Mouse (Mus musculus) gastrocnemius, postnatal 14 days (tissue): Measurements from ENCODE around the gene Nme2. TPM values are rescaled to one million over a fixed set of nuclear protein-coding genes. Genes with fewer than 3 reads are reported as not detected.
"Not testable (repeated sequence)": the region's sequence is repeated elsewhere in the genome, so short reads cannot be mapped to it uniquely, and the experiment has no call there.

Experiments
- DNase-seq: peaks from one replicate; pipeline ENCODE4 v3.0.0; 2021; ENCODE audit warnings: mixed read lengths
- intact Hi-C: fragments of 180-260 bp; cut with DNase I; formaldehyde crosslinking; loops from one replicate; pipeline ENCODE4 v1.15.1; 2025; ENCODE audit warnings: low total_unique reads
- total RNA-seq, 2 experiments: library from RNA; stranded (reverse); gene quantifications; 2 replicates each; pipeline ENCODE4 v1.2.3; 2021

Nme2 gene
- total RNA-seq, 2 experiments from 2014 or later = 541 to 581 TPM

GRCm38 (mm10) chr11:93969171-93969570 is 13.1 kb upstream of the Nme2 start:
- intact Hi-C loops = no loop called here
- DNase-seq = no peak

- intact Hi-C loops = no loop called here
- no peak for DNase-seq
Observed at GRCm38 (mm10) chr11:93968848-93969128, 12.7 kb upstream of the Nme2 start.

DNA sequence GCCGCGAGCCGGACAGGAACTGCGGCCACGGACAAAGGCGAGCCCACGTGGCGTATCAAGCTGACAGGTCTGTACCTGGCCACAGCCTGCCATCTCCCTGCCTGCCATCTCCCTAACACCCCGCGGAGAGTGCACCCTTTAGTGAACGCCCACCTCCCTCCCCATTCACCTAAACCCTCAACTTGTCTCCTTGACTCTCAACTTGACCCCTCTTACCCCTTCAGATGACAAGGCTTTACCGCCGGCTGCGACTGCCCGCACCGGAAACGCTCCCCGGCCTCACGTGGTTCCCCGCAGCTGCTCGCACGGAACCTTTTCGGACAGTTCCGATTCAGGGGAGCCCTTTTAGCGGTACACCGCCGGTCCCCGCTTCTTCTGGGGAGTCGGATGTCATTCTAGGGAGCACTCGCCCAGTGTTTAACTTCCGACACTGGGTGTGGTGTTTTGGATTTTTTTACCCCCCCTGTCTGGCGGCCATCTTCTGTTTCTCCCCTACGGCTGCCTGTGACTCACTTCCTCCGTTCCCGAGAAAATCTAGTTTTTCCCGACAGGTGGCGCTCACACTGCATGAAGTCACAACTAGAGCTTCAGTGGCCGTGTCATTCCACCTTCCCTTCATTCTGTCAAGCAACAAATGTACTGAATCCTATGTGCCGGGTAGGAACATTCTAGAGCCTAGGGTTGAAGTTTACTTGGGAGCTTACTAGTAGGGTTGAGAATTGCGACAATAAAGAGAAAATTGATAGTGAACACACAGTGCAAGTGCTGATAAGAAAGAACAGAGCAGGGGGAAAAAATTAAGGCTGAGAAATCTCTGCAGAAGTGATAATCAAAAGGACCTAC is 12.2 kb upstream of the Nme2 start, which contains the start of the genes Gm20390 and Nme1:
TSS of gene Gm20390 (minus strand) at position 289 of the 843 bp plus-strand sequence.
TSS of gene Nme1 (minus strand) at position 517 of the 843 bp plus-strand sequence.
- intact Hi-C loops = no loop called here
- peak; percentile 94 for DNase-seq

- intact Hi-C loops = no loop called here
- DNase-seq = no peak
Observed at GRCm38 (mm10) chr11:93967381-93967780, 11.3 kb upstream of the Nme2 start.

GRCm38 (mm10) chr11:93965391-93965790 is 9.3 kb upstream of the Nme2 start:
- intact Hi-C loops = no loop called here
- DNase-seq = no peak

DNA sequence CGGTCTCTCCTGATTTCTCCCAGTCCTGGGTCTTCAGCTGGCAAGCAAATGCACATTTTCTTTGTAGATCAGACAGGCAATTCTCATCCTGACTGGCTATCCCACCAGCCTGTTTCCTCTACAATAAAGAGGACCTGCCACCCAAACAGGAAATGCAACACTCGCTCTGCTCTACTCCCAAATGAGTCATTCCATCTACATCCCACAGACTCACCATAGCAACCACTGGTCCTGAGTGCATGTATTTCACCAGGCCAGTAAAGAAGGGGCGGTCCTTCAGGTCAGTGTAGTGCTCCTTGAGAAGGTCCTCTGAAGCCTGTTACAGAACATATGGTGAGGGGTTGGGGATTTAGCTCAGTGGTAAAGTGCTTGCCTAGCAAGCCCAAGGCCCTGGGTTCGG is 7.0 kb upstream of the Nme2 start:
- no peak for DNase-seq
- intact Hi-C loops = loop anchor here (5.0 kb wide), 1 partner anchor 34 kb away; the partner anchor contains the start of gene Spag9

- DNase-seq = no peak
- intact Hi-C loops = loop anchor here (5.0 kb wide), 1 partner anchor 36 kb away; the partner anchor contains the start of gene Spag9
Observed at GRCm38 (mm10) chr11:93961482-93961881, 5.4 kb upstream of the Nme2 start.

DNA sequence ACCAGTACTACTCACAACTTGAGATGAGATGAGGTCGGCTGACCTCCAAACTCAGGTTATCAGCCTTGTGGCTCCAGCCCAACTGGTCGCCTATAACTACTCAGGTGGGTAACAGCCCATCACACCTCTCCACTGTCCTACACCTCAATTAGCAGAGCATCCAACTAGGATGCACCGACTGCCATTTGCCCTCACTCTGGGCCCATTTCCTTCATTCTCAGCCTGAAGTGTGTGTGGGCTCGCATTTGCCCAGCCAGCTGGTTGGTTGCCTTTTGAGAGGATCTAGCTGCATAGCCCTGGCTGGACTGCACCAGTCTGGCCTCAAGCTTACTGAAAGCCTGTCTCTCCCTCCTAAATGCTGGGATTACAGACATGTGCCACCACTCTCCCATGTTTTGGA is 1.7 kb upstream of the Nme2 start:
- no peak for DNase-seq
- intact Hi-C loops = no loop called here

- intact Hi-C loops = no loop called here
- no peak for DNase-seq
Observed at GRCm38 (mm10) chr11:93957031-93957555, 1.0 kb upstream of the Nme2 start.

DNA sequence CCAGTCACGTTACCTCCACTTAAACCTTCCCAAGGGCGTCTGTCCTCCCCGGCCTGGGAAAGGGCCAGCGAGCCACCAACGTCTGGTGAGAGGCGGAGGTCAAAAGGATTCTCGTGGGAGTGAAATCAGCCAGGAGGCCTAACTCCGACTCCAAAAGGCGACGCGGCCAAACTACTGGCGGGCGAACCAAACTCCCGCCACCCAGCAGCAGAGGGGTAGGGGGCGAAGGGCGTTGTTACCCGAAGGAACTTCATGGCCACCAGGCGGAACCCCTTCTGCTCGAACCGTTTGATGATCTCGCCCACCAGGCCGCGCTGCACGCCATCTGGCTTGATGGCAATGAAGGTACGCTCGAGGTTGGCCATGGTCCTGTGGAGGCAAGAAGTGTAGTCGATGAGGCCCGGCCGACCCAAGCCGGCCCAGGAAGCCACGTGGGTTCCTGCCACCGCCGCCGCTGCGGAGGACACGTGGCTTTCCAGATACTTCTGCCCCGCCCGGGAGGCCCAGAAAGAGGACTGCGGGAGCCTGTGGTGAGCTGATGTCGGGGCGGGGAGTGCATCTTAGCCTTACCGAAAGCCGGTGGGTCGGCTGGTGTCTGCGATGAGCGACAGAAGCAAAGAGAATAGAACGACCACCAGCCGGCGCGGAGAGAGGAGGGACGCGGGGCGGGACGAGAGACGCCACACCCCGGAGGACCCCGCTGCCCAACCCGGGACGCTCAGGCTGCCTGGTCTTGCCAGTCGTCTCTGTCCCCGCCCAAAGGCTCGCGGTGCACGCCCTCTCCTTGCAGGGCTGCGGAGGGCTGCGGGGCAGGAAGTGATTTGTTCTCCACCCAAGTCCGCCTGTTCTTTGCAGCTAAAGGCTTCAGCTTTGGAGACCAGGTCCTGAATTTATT is 556 bp downstream of the Nme2 start:
- peak; percentile 96 for DNase-seq
- intact Hi-C loops = no loop called here

DNA sequence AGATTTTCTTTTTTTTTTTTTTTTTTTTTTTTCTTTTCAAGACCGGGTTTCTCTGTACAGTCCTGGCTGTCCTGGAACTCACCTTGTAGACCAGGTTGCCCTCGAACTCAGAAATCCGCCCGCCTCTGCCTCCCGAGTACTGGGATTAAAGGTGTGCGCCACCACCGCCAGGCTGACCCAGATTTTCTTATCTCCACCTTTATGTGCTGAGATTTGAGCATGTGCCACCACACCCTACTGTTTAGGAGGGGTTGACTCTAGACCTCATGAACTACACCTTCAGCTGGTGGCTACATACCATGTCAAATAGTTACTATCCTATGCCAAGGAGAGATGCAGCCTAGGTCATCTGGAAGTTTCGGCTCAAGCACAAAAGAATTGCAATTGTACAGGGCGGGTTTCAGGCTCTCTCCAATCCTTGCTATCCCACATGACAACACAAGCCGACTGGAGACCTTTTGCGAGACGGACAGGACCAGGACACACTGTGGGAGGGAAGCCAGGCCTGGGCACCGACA is 1.3 kb downstream of the Nme2 start:
- intact Hi-C loops = no loop called here
- no peak for DNase-seq

DNA sequence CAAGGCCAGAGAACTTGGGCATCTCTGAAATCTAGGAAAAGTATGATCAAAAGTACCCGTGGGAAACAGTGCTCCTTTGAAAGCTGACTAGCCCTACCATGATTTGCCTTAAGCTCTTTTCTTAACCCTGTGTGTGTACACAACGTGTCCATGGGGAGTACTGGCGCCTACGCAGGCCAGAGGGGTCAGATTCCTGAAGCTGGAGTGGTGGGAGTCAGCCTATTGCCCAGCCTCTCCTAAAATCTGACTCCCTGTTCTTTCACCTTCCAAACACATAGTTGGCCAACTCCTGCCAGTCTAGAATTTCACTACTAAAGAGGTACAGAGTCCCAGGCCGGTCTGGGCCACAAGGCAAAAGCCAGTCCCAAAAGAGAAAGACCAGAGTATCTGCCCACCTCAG is 3.7 kb downstream of the Nme2 start:
- intact Hi-C loops = no loop called here
- DNase-seq = no peak

DNA sequence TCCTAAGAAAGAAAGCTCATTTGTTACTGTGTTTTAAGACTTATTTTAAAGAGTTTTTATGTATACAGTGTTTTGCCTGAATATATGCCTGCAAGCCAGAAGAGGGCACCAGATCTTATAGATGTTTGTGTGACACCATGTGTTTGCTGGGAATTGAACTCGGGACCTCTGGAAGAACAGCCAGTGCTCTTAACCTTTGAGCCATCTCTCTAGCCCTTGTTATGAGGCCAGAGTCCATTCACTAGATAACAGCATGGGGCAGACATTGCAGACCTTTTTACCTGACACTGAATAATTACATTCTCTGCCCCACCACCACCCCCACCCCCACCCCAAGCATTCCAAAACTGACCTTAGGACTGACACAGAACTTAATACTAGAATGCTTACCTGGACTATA is 6.0 kb downstream of the Nme2 start:
- intact Hi-C loops = no loop called here
- DNase-seq = no peak

GRCm38 (mm10) chr11:93948887-93949567 is 7.0 kb downstream of the Nme2 start:
- intact Hi-C loops = no loop called here
- no peak for DNase-seq

DNA sequence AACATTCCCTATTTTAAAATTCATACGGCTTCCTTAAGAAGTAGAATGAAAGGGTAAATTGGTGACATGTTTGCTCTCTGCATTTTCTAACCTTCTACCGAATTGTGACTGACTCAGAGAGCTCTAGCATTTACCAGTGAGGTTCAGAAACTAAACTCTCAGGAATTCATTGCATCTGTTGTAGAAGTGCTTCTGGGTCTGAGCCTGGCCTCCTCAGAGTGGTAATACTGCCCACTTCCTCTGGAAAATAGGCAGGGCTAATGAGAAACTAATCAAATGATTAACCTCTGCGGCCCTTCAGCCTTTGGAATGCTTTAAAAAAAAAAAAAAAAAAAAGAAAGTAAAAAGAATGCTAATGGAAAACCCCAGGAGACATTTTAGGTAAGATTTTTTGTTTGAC is 11.1 kb downstream of the Nme2 start:
- intact Hi-C loops = no loop called here

GRCm38 (mm10) chr11:93940906-93941305 is 15.2 kb downstream of the Nme2 start:
- intact Hi-C loops = no loop called here
- no peak for DNase-seq

More for the DNA sequence above, 11.1 kb downstream of the Nme2 start:
- DNase-seq = no peak

GRCm38 (mm10) chr11:93929106-93929505 is 27.0 kb downstream of the Nme2 start:
- DNase-seq = no peak
- intact Hi-C loops = no loop called here

- intact Hi-C loops, DNase-seq: not testable (repeated sequence)
Observed at GRCm38 (mm10) chr11:93915019-93915418, 41.0 kb downstream of the Nme2 start.

- intact Hi-C loops = no loop called here
- DNase-seq = no peak
Observed at GRCm38 (mm10) chr11:93911603-93912002, 44.5 kb downstream of the Nme2 start.
